Mouse (Mus musculus) heart, postnatal 0 days (tissue): ENCODE data around the gene Zfp704.

Experiments
- CTCF ChIP-seq: IDR thresholded peaks from 2 replicates; pipeline ENCODE4 v1.5.1; 2016; ENCODE audit warnings: antibody characterized with exemption, control low read depth, low read depth
- EP300 ChIP-seq: IDR thresholded peaks from 2 replicates; pipeline ENCODE4 v1.6.1; 2016; ENCODE audit warnings: antibody characterized with exemption, low read depth

- TF ChIP-seq CTCF = no peak
- TF ChIP-seq EP300 = no peak
Measured at GRCm38 (mm10) chr3:9614676-9615075, 4.8 kb upstream of the Zfp704 start.
